Mouse (Mus musculus) central nervous system, embryonic 11.5 days (tissue): ENCODE data around the gene Cdk4. TPM values are rescaled to one million over a fixed set of nuclear protein-coding genes. Genes with fewer than 3 reads are reported as not detected.

Source experiments
- polyA plus RNA-seq: library from polyadenylated mRNA; depleted of rRNA; stranded (reverse); fragments of >200 nt; gene quantifications from 2 replicates; pipeline ENCODE4 v1.2.3, GENCODE M21; 2012; rRNA removed

Cdk4 gene
- 1,762 and 2,065 TPM in 2 replicates for polyA plus RNA-seq

GRCm38 (mm10) chr10:127063239-127063872 lies at the start of gene Cdk4:
Cdk4 (plus strand) TSS chr10:127063534.

GRCm38 (mm10) chr10:127030336-127031296 lies 32.7 kb upstream of the Cdk4 start, which contains the start of gene Tsfm:
Tsfm (minus strand) TSS chr10:127030840.

GRCm38 (mm10) chr10:127041274-127041766 lies 22.0 kb upstream of the Cdk4 start, which contains the start of the genes Mettl1 and Eef1akmt3:
Mettl1 (plus strand) TSS chr10:127041414.
Eef1akmt3 (minus strand) TSS chr10:127041513.

GRCm38 (mm10) chr10:127047954-127048353 lies 15.4 kb upstream of the Cdk4 start, which contains the start of gene Cyp27b1:
Cyp27b1 (plus strand) TSS chr10:127048250.

GRCm38 (mm10) chr10:127059968-127060916 lies 3.1 kb upstream of the Cdk4 start, which contains the start of gene March9:
March9 (minus strand) TSS chr10:127060184.

GRCm38 (mm10) chr10:127070190-127071121 lies 7.1 kb downstream of the Cdk4 start, which contains the start of gene Tspan31:
Tspan31 (minus strand) TSS chr10:127070264.

GRCm38 (mm10) chr10:127075080-127075479 lies 11.7 kb downstream of the Cdk4 start, which contains the start of gene Agap2:
Agap2 (plus strand) TSS chr10:127075284.

Other genes with a start within 250 kb of the Cdk4 start
- 9.4 and 12.7 TPM in 2 replicates for gene Atp23, start 162.2 kb upstream of the Cdk4 start, polyA plus RNA-seq
- 78.5 and 118 TPM in 2 replicates for gene Ctdsp2, start 84.8 kb upstream of the Cdk4 start, polyA plus RNA-seq
- 0.60 and 0.84 TPM in 2 replicates for gene Avil, start 62.8 kb upstream of the Cdk4 start, polyA plus RNA-seq
- gene Tsfm, start 32.7 kb upstream of the Cdk4 start, polyA plus RNA-seq, result 50.4 and 63.2 TPM in 2 replicates
- 34.0 and 37.1 TPM in 2 replicates for gene Mettl1, start 22.1 kb upstream of the Cdk4 start, polyA plus RNA-seq
- gene Eef1akmt3, start 22.0 kb upstream of the Cdk4 start, polyA plus RNA-seq, result 0.25 and 0.45 TPM in 2 replicates
- gene Cyp27b1, start 15.3 kb upstream of the Cdk4 start, polyA plus RNA-seq, result 0.24 and 0.43 TPM in 2 replicates
- gene March9, start 3.4 kb upstream of the Cdk4 start, polyA plus RNA-seq, result 10.7 and 11.8 TPM in 2 replicates
- 83.8 and 112 TPM in 2 replicates for gene Tspan31, start 6.7 kb downstream of the Cdk4 start, polyA plus RNA-seq
- gene Agap2, start 11.8 kb downstream of the Cdk4 start, polyA plus RNA-seq, result 11.3 and 13.4 TPM in 2 replicates
- gene Os9, start 57.6 kb downstream of the Cdk4 start, polyA plus RNA-seq, result 53.8 and 114 TPM in 2 replicates
- 8.4 and 8.8 TPM in 2 replicates for gene B4galnt1, start 101.7 kb downstream of the Cdk4 start, polyA plus RNA-seq
- 2.6 and 4.2 TPM in 2 replicates for gene Slc26a10, start 117.1 kb downstream of the Cdk4 start, polyA plus RNA-seq
- gene Arhgef25, start 126.5 kb downstream of the Cdk4 start, polyA plus RNA-seq, result 107 and 115 TPM in 2 replicates
- gene Dtx3, start 132.2 kb downstream of the Cdk4 start, polyA plus RNA-seq, result 237 and 284 TPM in 2 replicates
- gene Pip4k2c, start 148.1 kb downstream of the Cdk4 start, polyA plus RNA-seq, result 18.0 and 21.0 TPM in 2 replicates
- 36.0 and 44.4 TPM in 2 replicates for gene Kif5a, start 199.8 kb downstream of the Cdk4 start, polyA plus RNA-seq
- 190 and 214 TPM in 2 replicates for gene Dctn2, start 202.8 kb downstream of the Cdk4 start, polyA plus RNA-seq
- 46.5 and 56.0 TPM in 2 replicates for gene Mbd6, start 225.5 kb downstream of the Cdk4 start, polyA plus RNA-seq
- gene Mars, start 248.3 kb downstream of the Cdk4 start, polyA plus RNA-seq, result 90.4 and 101 TPM in 2 replicates